Mouse (Mus musculus): ENCODE measurements at regions not wholly inside any gene's neighbourhood (a gene's known extent, or its start where the extent isn't known, plus 50 kb on each side); places are given as distances from the start of the nearest gene placed in this dataset.

DNA sequence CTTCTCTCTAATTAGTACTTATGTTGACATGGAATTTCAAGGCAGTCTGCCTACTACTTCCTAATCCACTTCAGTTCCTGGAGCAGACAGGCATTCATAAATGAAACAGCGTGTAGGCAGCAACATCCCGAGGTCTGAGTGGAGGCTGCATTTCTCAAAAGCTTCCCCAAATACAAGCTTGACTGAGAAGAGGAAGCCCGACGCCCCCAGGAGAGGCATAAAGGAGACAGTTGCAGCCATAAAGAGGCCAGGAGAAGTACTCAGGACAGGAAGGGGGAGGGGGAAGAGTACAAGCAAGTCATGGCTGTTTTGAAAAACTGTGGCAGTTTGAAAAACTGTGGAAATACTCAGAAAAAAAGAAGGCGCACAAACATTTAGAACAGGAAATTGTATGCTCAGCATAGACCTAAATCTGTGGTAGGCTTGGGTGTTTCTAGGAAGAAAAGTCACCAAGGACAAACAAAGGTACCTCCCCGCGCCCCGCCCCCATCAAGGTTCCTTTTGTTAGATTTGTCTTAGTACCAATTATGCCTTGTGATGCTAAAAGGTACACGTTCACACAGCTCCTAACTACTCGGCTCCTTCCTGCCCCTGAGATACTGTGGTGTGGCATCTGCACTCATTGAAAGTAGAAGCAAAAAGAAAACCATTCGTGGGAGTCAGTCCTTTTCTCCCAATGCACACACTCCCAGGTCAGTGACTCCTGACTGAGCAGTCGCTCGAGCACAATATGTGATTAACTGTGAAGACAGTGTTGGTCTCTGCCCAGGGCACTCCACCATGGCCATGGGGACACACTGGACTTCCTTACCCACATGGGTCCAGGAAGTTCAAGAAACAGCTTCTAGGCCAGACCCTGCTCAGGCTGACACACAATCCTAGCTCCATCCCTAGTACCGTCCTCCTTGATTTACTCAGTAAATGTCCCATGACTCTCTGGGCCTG is 89.7 kb upstream of the Intu start:
- Histone ChIP-seq H3K9me3 (replicated peaks; ENCODE audit: control insufficient read depth, low read length) (no peaks in the 10 kb centered on the region), H3K4me2 (ENCODE audit: low read depth, low read length) (no peak overlapping the region), H3K27me3 (ENCODE audit: control insufficient read depth, insufficient read depth, low read length) (no peaks in the 10 kb centered on the region), H3K9ac (replicated peaks; ENCODE audit: low read length) (no peak overlapping the region), H3K4me1 (ENCODE audit: control insufficient read depth, insufficient read depth, low read length) (peaks cover 3% of the 10 kb centered on the region), H3K36me3 (replicated peaks; ENCODE audit: control insufficient read depth, insufficient read depth, low read depth, low read length) (no peaks in the 10 kb centered on the region), H3K27ac (replicated peaks; ENCODE audit: low read depth, low read length) (no peak overlapping the region), H3K4me3 (ENCODE audit: low read depth, low read length) (no peak overlapping the region)
- DNase-seq (ENCODE audit: low spot score): peak; percentile 32
- 57% methylated on average over 14 of the region's 14 CpGs for WGBS
- ATAC-seq (replicated peaks; ENCODE audit: insufficient number of reproducible peaks, low FRiP score, low TSS enrichment, low read depth): no peak

DNA sequence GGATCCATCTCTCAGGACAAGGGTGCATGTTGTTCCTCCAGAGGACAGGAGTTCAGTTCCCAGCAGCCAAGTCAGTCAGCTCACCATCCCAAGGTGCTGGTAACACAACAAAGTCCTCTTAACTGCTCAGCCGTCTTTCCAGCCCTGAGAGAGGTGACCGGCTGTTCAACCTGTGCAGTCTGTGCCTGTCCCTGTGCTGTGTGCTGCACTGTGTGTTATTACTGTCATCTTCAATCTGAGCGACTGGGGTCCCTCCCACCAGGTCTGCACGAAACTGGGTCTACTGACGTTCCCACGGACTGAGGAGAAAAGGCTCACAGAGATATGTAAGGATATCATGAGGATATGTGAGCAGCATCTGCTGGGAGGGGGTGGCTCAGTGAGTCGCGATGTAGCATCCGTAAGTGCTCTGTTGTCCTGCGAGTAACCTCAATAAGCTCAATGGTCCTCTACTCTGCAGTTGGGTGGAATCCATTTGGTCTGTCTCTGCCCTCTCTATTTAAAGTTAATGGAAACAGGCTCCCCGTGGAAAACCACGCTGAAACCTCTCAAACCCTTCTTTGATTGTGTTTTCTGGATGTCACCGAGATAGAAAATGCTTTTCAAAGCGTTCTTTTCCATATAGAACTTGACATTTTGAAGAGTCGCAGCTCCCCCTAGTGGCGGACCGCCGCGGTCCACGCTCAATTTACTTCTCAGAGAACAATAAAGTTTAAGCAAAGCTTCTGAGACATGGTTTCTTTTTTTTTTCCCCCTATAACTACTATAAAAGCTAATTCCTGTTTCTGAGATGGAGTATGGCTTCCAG is 87.1 kb upstream of the Intu start:
- WGBS: 24% methylated on average over 20 of the region's 20 CpGs
- ATAC-seq (replicated peaks; ENCODE audit: insufficient number of reproducible peaks, low FRiP score, low TSS enrichment, low read depth): no peak
- DNase-seq (ENCODE audit: low spot score): peak; percentile 91
- H3K9ac ChIP-seq (replicated peaks; ENCODE audit: low read length): no peak overlapping the region
- peaks cover 3% of the 10 kb centered on the region for H3K4me1 ChIP-seq (ENCODE audit: control insufficient read depth, insufficient read depth, low read length)
- H3K27ac ChIP-seq (replicated peaks; ENCODE audit: low read depth, low read length): no peak overlapping the region
- no peaks in the 10 kb centered on the region for H3K9me3 ChIP-seq (replicated peaks; ENCODE audit: control insufficient read depth, low read length)
- H3K4me2 ChIP-seq (ENCODE audit: low read depth, low read length): no peak overlapping the region
- H3K27me3 ChIP-seq (ENCODE audit: control insufficient read depth, insufficient read depth, low read length): no peaks in the 10 kb centered on the region
- no peak overlapping the region for H3K4me3 ChIP-seq (ENCODE audit: low read depth, low read length)
- no peaks in the 10 kb centered on the region for H3K36me3 ChIP-seq (replicated peaks; ENCODE audit: control insufficient read depth, insufficient read depth, low read depth, low read length)

GRCm38 (mm10) chr3:40452958-40453357 is 78.1 kb upstream of the Intu start:
- Histone ChIP-seq H3K36me3 (replicated peaks; ENCODE audit: control insufficient read depth, insufficient read depth, low read depth, low read length) (no peaks in the 10 kb centered on the region), H3K4me2 (ENCODE audit: low read depth, low read length) (no peak overlapping the region), H3K4me1 (ENCODE audit: control insufficient read depth, insufficient read depth, low read length) (peaks cover 6% of the 10 kb centered on the region), H3K27ac (replicated peaks; ENCODE audit: low read depth, low read length) (no peak overlapping the region), H3K4me3 (ENCODE audit: low read depth, low read length) (no peak overlapping the region), H3K9ac (replicated peaks; ENCODE audit: low read length) (no peak overlapping the region), H3K27me3 (ENCODE audit: control insufficient read depth, insufficient read depth, low read length) (no peaks in the 10 kb centered on the region), H3K9me3 (replicated peaks; ENCODE audit: control insufficient read depth, low read length) (no peaks in the 10 kb centered on the region)
- DNase-seq (ENCODE audit: low spot score): no peak
- WGBS: 79% methylated on average over 5 of the region's 5 CpGs
- no peak for ATAC-seq (replicated peaks; ENCODE audit: insufficient number of reproducible peaks, low FRiP score, low TSS enrichment, low read depth)

DNA sequence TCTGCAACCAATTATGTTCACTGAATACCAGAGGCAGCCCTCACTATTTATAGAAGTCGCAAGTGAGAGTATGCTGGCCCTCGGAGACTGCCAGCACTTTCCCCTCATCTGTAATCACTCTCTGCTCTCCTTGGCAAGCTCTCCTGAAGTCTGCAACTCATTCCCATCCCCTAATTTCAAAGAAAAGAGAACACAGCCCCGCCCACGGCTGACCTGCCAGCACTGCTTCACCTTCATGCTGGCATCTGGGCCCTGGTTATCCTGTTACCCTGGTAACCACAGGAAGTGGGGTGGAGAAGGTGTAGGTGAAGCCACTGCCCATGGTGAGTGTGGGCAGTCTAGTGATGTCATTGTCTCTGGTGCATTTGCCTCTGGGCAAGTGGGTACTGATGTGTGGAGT is 77.5 kb upstream of the Intu start:
- Histone ChIP-seq H3K36me3 (replicated peaks; ENCODE audit: control insufficient read depth, insufficient read depth, low read depth, low read length) (no peaks in the 10 kb centered on the region), H3K27me3 (ENCODE audit: control insufficient read depth, insufficient read depth, low read length) (no peaks in the 10 kb centered on the region), H3K27ac (replicated peaks; ENCODE audit: low read depth, low read length) (no peak overlapping the region; the same call in 1 of the 2 replicates), H3K9ac (replicated peaks; ENCODE audit: low read length) (no peak overlapping the region), H3K9me3 (replicated peaks; ENCODE audit: control insufficient read depth, low read length) (no peaks in the 10 kb centered on the region), H3K4me2 (ENCODE audit: low read depth, low read length) (no peak overlapping the region), H3K4me3 (ENCODE audit: low read depth, low read length) (no peak overlapping the region), H3K4me1 (ENCODE audit: control insufficient read depth, insufficient read depth, low read length) (peaks cover 6% of the 10 kb centered on the region)
- DNase-seq (ENCODE audit: low spot score): peak; percentile 70
- WGBS: 20% methylated on average over 4 of the region's 4 CpGs
- 0 out of 2 replicates have a peak, but pooled peaks have one; percentile 52 for ATAC-seq (replicated peaks; ENCODE audit: insufficient number of reproducible peaks, low FRiP score, low TSS enrichment, low read depth)

DNA sequence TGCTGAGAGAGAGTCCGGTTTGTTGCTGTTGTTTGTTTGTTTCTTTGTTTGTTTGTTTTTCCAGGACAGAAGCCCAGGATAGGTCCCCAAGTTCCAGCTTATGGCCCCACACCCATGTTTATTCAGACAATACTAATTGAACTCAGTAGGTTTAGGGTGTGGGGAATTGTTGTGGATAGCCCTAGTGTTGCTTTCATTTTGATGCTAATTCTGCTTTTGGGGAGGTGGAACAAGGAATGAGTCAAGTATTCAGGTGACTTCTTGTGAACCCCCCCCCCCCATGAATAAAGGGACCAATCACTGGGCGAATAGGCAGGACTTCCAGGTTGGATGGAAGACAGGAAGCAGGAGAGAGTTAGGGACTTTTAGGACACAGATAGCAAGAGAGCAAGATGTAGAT is 75.0 kb upstream of the Intu start:
- Histone ChIP-seq H3K4me3 (ENCODE audit: low read depth, low read length) (no peak overlapping the region), H3K36me3 (replicated peaks; ENCODE audit: control insufficient read depth, insufficient read depth, low read depth, low read length) (no peaks in the 10 kb centered on the region), H3K4me2 (ENCODE audit: low read depth, low read length) (no peak overlapping the region), H3K27ac (replicated peaks; ENCODE audit: low read depth, low read length) (no peak overlapping the region), H3K9ac (replicated peaks; ENCODE audit: low read length) (no peak overlapping the region), H3K27me3 (ENCODE audit: control insufficient read depth, insufficient read depth, low read length) (no peaks in the 10 kb centered on the region), H3K4me1 (ENCODE audit: control insufficient read depth, insufficient read depth, low read length) (peaks cover 6% of the 10 kb centered on the region), H3K9me3 (replicated peaks; ENCODE audit: control insufficient read depth, low read length) (no peaks in the 10 kb centered on the region)
- 74% methylated on average over 2 of the region's 2 CpGs for WGBS
- ATAC-seq (replicated peaks; ENCODE audit: insufficient number of reproducible peaks, low FRiP score, low TSS enrichment, low read depth) (no peak), DNase-seq (ENCODE audit: low spot score) (no peak)

GRCm38 (mm10) chr3:40458490-40458889 is 72.6 kb upstream of the Intu start:
- H3K9ac ChIP-seq (replicated peaks; ENCODE audit: low read length): no peak overlapping the region
- no peaks in the 10 kb centered on the region for H3K27me3 ChIP-seq (ENCODE audit: control insufficient read depth, insufficient read depth, low read length)
- H3K4me1 ChIP-seq (ENCODE audit: control insufficient read depth, insufficient read depth, low read length): peaks cover 5% of the 10 kb centered on the region
- no peak overlapping the region for H3K4me3 ChIP-seq (ENCODE audit: low read depth, low read length)
- ATAC-seq (replicated peaks; ENCODE audit: insufficient number of reproducible peaks, low FRiP score, low TSS enrichment, low read depth): no peak
- H3K36me3 ChIP-seq (replicated peaks; ENCODE audit: control insufficient read depth, insufficient read depth, low read depth, low read length): no peaks in the 10 kb centered on the region
- WGBS: 76% methylated on average over 5 of the region's 5 CpGs
- H3K27ac ChIP-seq (replicated peaks; ENCODE audit: low read depth, low read length): no peak overlapping the region
- no peak overlapping the region for H3K4me2 ChIP-seq (ENCODE audit: low read depth, low read length)
- no peaks in the 10 kb centered on the region for H3K9me3 ChIP-seq (replicated peaks; ENCODE audit: control insufficient read depth, low read length)
- no peak for DNase-seq (ENCODE audit: low spot score)

DNA sequence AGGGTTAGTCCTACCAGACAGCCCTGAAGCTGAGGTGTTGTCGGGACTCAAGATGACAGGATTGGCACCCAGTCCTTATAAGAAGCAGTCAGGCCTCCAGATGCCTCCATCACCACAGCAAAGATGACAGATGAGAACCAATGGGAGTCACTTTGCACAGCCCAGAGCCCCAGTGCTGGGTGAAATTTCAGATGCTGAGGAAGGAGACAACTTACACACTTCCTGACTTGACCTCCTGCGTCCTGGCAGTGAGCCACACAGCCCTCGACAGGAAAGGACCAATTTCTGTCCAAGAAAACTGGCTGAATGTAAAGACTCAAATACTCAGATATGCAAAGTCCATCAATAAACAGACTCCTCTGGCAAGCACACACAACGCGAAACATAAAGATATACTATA is 67.6 kb upstream of the Intu start:
- H3K27me3 ChIP-seq (ENCODE audit: control insufficient read depth, insufficient read depth, low read length): no peaks in the 10 kb centered on the region
- H3K4me3 ChIP-seq (ENCODE audit: low read depth, low read length): no peak overlapping the region
- H3K27ac ChIP-seq (replicated peaks; ENCODE audit: low read depth, low read length): no peak overlapping the region
- H3K9ac ChIP-seq (replicated peaks; ENCODE audit: low read length): no peak overlapping the region
- ATAC-seq (replicated peaks; ENCODE audit: insufficient number of reproducible peaks, low FRiP score, low TSS enrichment, low read depth) (no peak), DNase-seq (ENCODE audit: low spot score) (no peak)
- WGBS: 67% methylated on average over 5 of the region's 5 CpGs
- no peaks in the 10 kb centered on the region for H3K4me1 ChIP-seq (ENCODE audit: control insufficient read depth, insufficient read depth, low read length)
- H3K36me3 ChIP-seq (replicated peaks; ENCODE audit: control insufficient read depth, insufficient read depth, low read depth, low read length): no peaks in the 10 kb centered on the region
- no peak overlapping the region for H3K4me2 ChIP-seq (ENCODE audit: low read depth, low read length)
- H3K9me3 ChIP-seq (replicated peaks; ENCODE audit: control insufficient read depth, low read length): no peaks in the 10 kb centered on the region

DNA sequence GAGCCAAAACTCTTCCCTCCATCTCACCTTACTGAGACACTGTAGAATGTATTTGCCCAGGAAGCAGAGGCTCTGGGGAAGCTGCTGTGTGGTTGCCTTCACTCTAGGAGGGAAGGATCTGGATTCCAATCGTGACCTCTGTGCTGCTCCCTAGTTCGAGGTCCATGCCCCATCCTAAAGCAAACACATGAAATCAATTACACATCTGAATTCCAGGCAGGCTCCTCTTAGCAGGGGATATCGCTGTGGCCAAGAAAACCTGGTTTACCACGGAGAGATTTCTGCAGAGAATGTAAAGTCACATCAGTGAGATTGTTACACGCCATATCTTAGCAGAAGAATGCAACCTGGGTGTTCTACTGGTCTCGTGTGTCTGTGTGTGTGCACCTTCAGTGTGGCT is 61.0 kb upstream of the Intu start:
- no peak overlapping the region for H3K9ac ChIP-seq (replicated peaks; ENCODE audit: low read length)
- ATAC-seq (replicated peaks; ENCODE audit: insufficient number of reproducible peaks, low FRiP score, low TSS enrichment, low read depth): no peak
- 26% methylated on average over 6 of the region's 6 CpGs for WGBS

More for the DNA sequence above, 61.0 kb upstream of the Intu start:
- no peak overlapping the region for H3K4me2 ChIP-seq (ENCODE audit: low read depth, low read length)
- H3K27me3 ChIP-seq (ENCODE audit: control insufficient read depth, insufficient read depth, low read length): no peaks in the 10 kb centered on the region
- H3K9me3 ChIP-seq (replicated peaks; ENCODE audit: control insufficient read depth, low read length): no peaks in the 10 kb centered on the region
- DNase-seq (ENCODE audit: low spot score): peak; percentile 65
- no peak overlapping the region for H3K4me3 ChIP-seq (ENCODE audit: low read depth, low read length)
- H3K36me3 ChIP-seq (replicated peaks; ENCODE audit: control insufficient read depth, insufficient read depth, low read depth, low read length): no peaks in the 10 kb centered on the region
- no peak overlapping the region for H3K27ac ChIP-seq (replicated peaks; ENCODE audit: low read depth, low read length)
- no peaks in the 10 kb centered on the region for H3K4me1 ChIP-seq (ENCODE audit: control insufficient read depth, insufficient read depth, low read length)
